Mouse (Mus musculus) thymus, adult 2 months (tissue): ENCODE measurements at regions not wholly inside any gene's neighbourhood (a gene's known extent, or its start where the extent isn't known, plus 50 kb on each side); places are given as distances from the start of the nearest gene placed in this dataset.

Experiments
- CTCF ChIP-seq: fragments of 200-500 bp; IDR thresholded peaks from 2 replicates; pipeline ENCODE4 v1.5.1; 2012; ENCODE audit warnings: mild to moderate bottlenecking, control low read depth, low read length, moderate library complexity, borderline replicate concordance; ENCODE audit not compliant: control insufficient read depth, poor library complexity, insufficient read depth; ENCODE audit errors: extremely low read depth
- POLR2A ChIP-seq: fragments of 200-500 bp; IDR thresholded peaks from 2 replicates; pipeline ENCODE4 v1.6.1; 2012; ENCODE audit warnings: mild to moderate bottlenecking, low read length, control low read depth, moderate library complexity; ENCODE audit not compliant: control insufficient read depth, poor library complexity, insufficient read depth; ENCODE audit errors: extremely low read depth

GRCm38 (mm10) chr2:160192661-160193060 is 141.3 kb downstream of the Gm826 start:
- TF ChIP-seq POLR2A, result no peak
- no peak for TF ChIP-seq CTCF
